Mouse (Mus musculus): ENCODE data around the gene Notch2. TPM values are rescaled to one million over a fixed set of nuclear protein-coding genes. Genes with fewer than 3 reads are reported as not detected.

The Notch2 gene
- total and polyA plus RNA-seq, 3 experiments, result 3.3 to 11.3 (median 11.1) TPM

DNA sequence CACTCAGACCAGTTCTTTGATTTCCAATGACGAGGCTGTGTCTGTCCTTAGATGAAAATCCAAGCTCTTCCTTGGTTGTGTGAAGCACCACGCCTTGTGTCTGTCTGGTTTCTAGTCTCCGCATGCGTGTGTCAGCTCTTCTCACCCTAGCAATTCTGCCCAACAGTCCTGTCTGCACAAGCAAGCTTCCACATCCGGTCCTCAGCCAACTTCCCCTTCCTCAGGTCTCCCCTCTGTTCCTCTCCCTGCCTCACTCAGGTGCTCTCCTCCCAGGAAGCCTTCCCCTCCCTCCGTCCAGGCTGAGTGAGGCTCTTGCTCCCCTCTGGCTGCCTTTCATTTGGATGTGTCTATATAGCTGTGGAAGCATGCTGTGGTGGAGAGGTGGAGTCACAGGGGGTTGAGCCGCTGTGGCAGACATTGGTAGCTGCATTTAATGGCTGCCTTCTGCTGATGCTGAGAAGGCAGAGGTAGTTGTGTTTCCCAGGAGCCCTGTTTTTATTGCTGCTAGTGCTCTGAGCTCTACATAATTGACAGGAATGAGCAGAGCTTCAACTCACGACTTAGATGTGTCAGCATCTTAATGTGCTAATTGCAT, 70.8 kb downstream of the Notch2 start:
- no peaks in the 10 kb centered on the region for H3K27me3 ChIP-seq (replicated peaks)
- H3K4me2 ChIP-seq (ENCODE audit: insufficient read depth, low read depth, poor library complexity, severe bottlenecking), result no peak overlapping the region
- TF ChIP-seq ELF1 (IDR thresholded peaks at IDR 0.05; ENCODE audit: low read depth, low read length), result no peak
- TF ChIP-seq KAT2A (IDR thresholded peaks at IDR 0.05; ENCODE audit: insufficient replicate concordance, low read length), result no peak
- TF ChIP-seq POLR2AphosphoS2 (IDR thresholded peaks at IDR 0.05; ENCODE audit: low read depth, low read length), result no peak
- no peak for TF ChIP-seq MAX (IDR thresholded peaks at IDR 0.05; ENCODE audit: low read length)
- no peak for TF ChIP-seq NELFE (IDR thresholded peaks at IDR 0.05; ENCODE audit: low read depth, low read length)
- no peak for TF ChIP-seq CHD2 (IDR thresholded peaks at IDR 0.05; ENCODE audit: low read length)
- no peak for TF ChIP-seq HCFC1 (IDR thresholded peaks at IDR 0.05; ENCODE audit: low read depth, low read length)
- TF ChIP-seq ZC3H11A (IDR thresholded peaks at IDR 0.05; ENCODE audit: low read depth, low read length), result no peak
- TF ChIP-seq JUND (conservative IDR thresholded peaks at IDR 0.05; ENCODE audit: low read depth, low read length), result no peak
- TF ChIP-seq MAZ (IDR thresholded peaks at IDR 0.05; ENCODE audit: low read depth, low read length), result no peak
- TF ChIP-seq USF2 (conservative IDR thresholded peaks at IDR 0.05; ENCODE audit: low read depth, low read length), result no peak
- no peak for TF ChIP-seq MEF2A (IDR thresholded peaks at IDR 0.05; ENCODE audit: borderline replicate concordance, low read depth, low read length)
- TF ChIP-seq ETS1 (conservative IDR thresholded peaks at IDR 0.05; ENCODE audit: low read depth, low read length), result no peak
- no peak for TF ChIP-seq ZMIZ1 (IDR thresholded peaks at IDR 0.05; ENCODE audit: low read depth, low read length)
- no peak for TF ChIP-seq TCF12 (IDR thresholded peaks at IDR 0.05; ENCODE audit: low read depth, low read length)
- TF ChIP-seq MAFK (IDR thresholded peaks at IDR 0.05; ENCODE audit: insufficient replicate concordance, low read length), result no peak
- TF ChIP-seq BHLHE40 (IDR thresholded peaks at IDR 0.05; ENCODE audit: low read depth, low read length), result no peak
- TF ChIP-seq SIN3A (IDR thresholded peaks at IDR 0.05; ENCODE audit: low read length), result no peak
- no peak for TF ChIP-seq SMC3 (IDR thresholded peaks at IDR 0.05; ENCODE audit: low read depth, low read length)
- H3K9ac ChIP-seq (ENCODE audit: insufficient read depth, low read depth), result no peak overlapping the region
- H3K4me1 ChIP-seq (ENCODE audit: control insufficient read depth in 1 of 2, insufficient read depth in 2 of 2), result peaks cover 11 to 46% of the 10 kb centered on the region in 2 experiments; a peak in 3 of 4 replicates
- H3K4me3 ChIP-seq (replicated peaks in 1 of 3; ENCODE audit: low read depth in 2 of 3, low read length in 2 of 3, poor library complexity in 1 of 3), result no peak overlapping the region
- dilution Hi-C loops (cut with MboI; ENCODE audit: extremely low pct_ligation_motif_present, extremely low pct_unique_long_range_greater_than_20kb, low sequenced_read_pairs), result no loop called here
- H3K36me3 ChIP-seq (replicated peaks in 1 of 2; ENCODE audit: control insufficient read depth in 1 of 2, insufficient read depth in 1 of 2, low read length in 1 of 2), result peaks cover 6 to 62% of the 10 kb centered on the region in 2 experiments
- in situ Hi-C loops (cut with MboI; ENCODE audit: low pct_ligation_motif_present, low pct_unique_long_range_greater_than_20kb, low sequenced_read_pairs), result no loop called here
- no peaks in the 10 kb centered on the region for H3K79me2 ChIP-seq (replicated peaks; ENCODE audit: control insufficient read depth, extremely low read depth, insufficient read depth, poor library complexity, severe bottlenecking)
- no peak for DNase-seq (ENCODE audit: extremely low read depth)
- no peaks in the 10 kb centered on the region for H3K9me3 ChIP-seq (replicated peaks; ENCODE audit: low read length)
- H3K27ac ChIP-seq (ENCODE audit: insufficient read depth, low read depth), result no peak overlapping the region

- no peaks in the 10 kb centered on the region for H3K79me2 ChIP-seq (replicated peaks; ENCODE audit: control insufficient read depth, extremely low read depth, insufficient read depth, poor library complexity, severe bottlenecking)
- no peaks in the 10 kb centered on the region for H3K27me3 ChIP-seq (replicated peaks)
- peaks cover 6 to 66% of the 10 kb centered on the region in 2 experiments for H3K36me3 ChIP-seq (replicated peaks in 1 of 2; ENCODE audit: control insufficient read depth in 1 of 2, insufficient read depth in 1 of 2, low read length in 1 of 2)
- DNase-seq (ENCODE audit: extremely low read depth), result no peak
- H3K9ac ChIP-seq (ENCODE audit: insufficient read depth, low read depth), result no peak overlapping the region
- H3K9me3 ChIP-seq (replicated peaks; ENCODE audit: low read length), result no peaks in the 10 kb centered on the region
- in situ Hi-C loops (cut with MboI; ENCODE audit: low pct_ligation_motif_present, low pct_unique_long_range_greater_than_20kb, low sequenced_read_pairs), result no loop called here
- H3K27ac ChIP-seq (ENCODE audit: insufficient read depth, low read depth), result no peak overlapping the region
- dilution Hi-C loops (cut with MboI; ENCODE audit: extremely low pct_ligation_motif_present, extremely low pct_unique_long_range_greater_than_20kb, low sequenced_read_pairs), result no loop called here
- TF ChIP-seq JUND (conservative IDR thresholded peaks at IDR 0.05; ENCODE audit: low read depth, low read length), result no peak
- no peak overlapping the region for H3K4me2 ChIP-seq (ENCODE audit: insufficient read depth, low read depth, poor library complexity, severe bottlenecking)
- H3K4me3 ChIP-seq (replicated peaks in 1 of 3; ENCODE audit: low read depth in 2 of 3, low read length in 2 of 3, poor library complexity in 1 of 3), result no peak overlapping the region
- H3K4me1 ChIP-seq (ENCODE audit: control insufficient read depth in 1 of 2, insufficient read depth in 2 of 2), result peaks cover 11 to 48% of the 10 kb centered on the region in 2 experiments; a peak in 3 of 4 replicates
Measured at GRCm38 (mm10) chr3:98084870-98085269, 71.5 kb downstream of the Notch2 start.

Measured in CH12.LX (cell line).